Mouse (Mus musculus) kidney, embryonic 14.5 days (tissue): Measurements from ENCODE around the gene Gm42906. TPM values are rescaled to one million over a fixed set of nuclear protein-coding genes. Genes with fewer than 3 reads are reported as not detected.
A peak's percentile ranks its signal among the peaks of the same experiment; 100 is the strongest.

Source experiments
- ATAC-seq: fragments of 200-750 bp; cut with Nextera tagmentation; 2 replicates; pipeline ENCODE4 v1.8.0; 2017; ENCODE audit warnings: moderate number of reproducible peaks, mild to moderate bottlenecking, moderate TSS enrichment, moderate library complexity; ENCODE audit not compliant: low FRiP score, low TSS enrichment
- H3K27ac ChIP-seq: fragments of 300-500 bp; sonication (generic); 2 replicates; pipeline ENCODE4 v1.5.1; 2014; ENCODE audit warnings: low read depth, mild to moderate bottlenecking, low read length, moderate library complexity, mixed read lengths
- H3K27me3 ChIP-seq: fragments of 300-500 bp; sonication (generic); 2 replicates; pipeline ENCODE4 v1.6.1; 2014; ENCODE audit warnings: mild to moderate bottlenecking, low read length; ENCODE audit not compliant: control insufficient read depth, insufficient read depth
- H3K36me3 ChIP-seq: fragments of 300-500 bp; sonication (generic); 2 replicates; pipeline ENCODE4 v1.6.1; 2014; ENCODE audit warnings: low read length, mixed read lengths; ENCODE audit not compliant: control insufficient read depth, insufficient read depth
- H3K4me1 ChIP-seq: fragments of 300-500 bp; sonication (generic); 2 replicates; pipeline ENCODE4 v1.6.1; 2014; ENCODE audit warnings: low read length, mixed read lengths; ENCODE audit not compliant: control insufficient read depth, insufficient read depth
- H3K4me2 ChIP-seq: fragments of 300-500 bp; sonication (generic); replicated peaks from 2 replicates; pipeline ENCODE4 v1.6.1; 2014; ENCODE audit warnings: low read depth, mild to moderate bottlenecking, low read length
- H3K4me3 ChIP-seq: fragments of 300-500 bp; sonication (generic); 2 replicates; pipeline ENCODE4 v1.5.1; 2014; ENCODE audit warnings: mild to moderate bottlenecking, low read length
- H3K9ac ChIP-seq: fragments of 300-500 bp; sonication (generic); 2 replicates; pipeline ENCODE4 v1.6.1; 2014; ENCODE audit warnings: low read depth, mild to moderate bottlenecking, low read length, moderate library complexity
- H3K9me3 ChIP-seq: fragments of 300-500 bp; sonication (generic); 2 replicates; pipeline ENCODE4 v1.6.1; 2016; ENCODE audit warnings: low read length; ENCODE audit not compliant: control insufficient read depth
- WGBS: fragments of 180-500 bp; shearing (Covaris S2); extraction: QIAGEN DNeasy Blood & Tissue Kit; methylation state at CpG from one replicate; pipeline ENCODE4 v1.1.7; 2014; 5-methylcytosine and 5-hydroxymethylcytosine counted together
- polyA plus RNA-seq: library from polyadenylated mRNA; unstranded; fragments of >200 nt; fragmentation: Nextera tagmentation; extraction: Ambion mirVana; gene quantifications from 2 replicates; pipeline ENCODE4 v1.2.1, GENCODE M21; 2014

The Gm42906 gene
- polyA plus RNA-seq, 1 experiment from 2014 or later, result not detected

DNA sequence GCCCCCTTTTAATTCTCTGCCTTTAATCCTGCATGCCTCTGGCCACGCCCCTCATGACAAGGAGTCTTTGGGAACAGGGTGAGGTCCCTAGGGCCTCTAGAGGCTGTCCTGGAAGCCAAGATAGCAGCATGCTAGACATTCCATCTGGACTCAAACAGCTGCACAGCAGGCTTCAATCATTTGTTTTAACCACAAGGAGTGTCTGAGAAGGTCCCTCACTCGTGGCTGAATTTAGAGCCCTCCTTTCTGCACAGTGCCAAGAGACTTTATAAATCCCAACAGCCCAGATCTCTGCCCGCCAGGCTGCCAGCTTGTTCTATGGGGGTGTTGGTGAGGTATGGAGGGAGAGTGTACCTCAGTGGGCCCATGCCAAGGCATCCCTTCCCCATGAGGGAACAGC is 273.2 kb downstream of the Gm42906 start:
- H3K27me3 ChIP-seq, result no peaks in the 10 kb centered on the region
- H3K4me2 ChIP-seq, result no peak overlapping the region
- H3K4me3 ChIP-seq, result no peak overlapping the region
- 36% methylated on average over 3 of the region's 3 CpGs for WGBS
- ATAC-seq, result peak; percentile 55; the same call in 1 of the 2 replicates
- no peak overlapping the region for H3K27ac ChIP-seq
- H3K4me1 ChIP-seq, result peaks cover 11% of the 10 kb centered on the region
- H3K9me3 ChIP-seq, result no peaks in the 10 kb centered on the region
- H3K9ac ChIP-seq, result no peak overlapping the region
- H3K36me3 ChIP-seq, result no peaks in the 10 kb centered on the region

DNA sequence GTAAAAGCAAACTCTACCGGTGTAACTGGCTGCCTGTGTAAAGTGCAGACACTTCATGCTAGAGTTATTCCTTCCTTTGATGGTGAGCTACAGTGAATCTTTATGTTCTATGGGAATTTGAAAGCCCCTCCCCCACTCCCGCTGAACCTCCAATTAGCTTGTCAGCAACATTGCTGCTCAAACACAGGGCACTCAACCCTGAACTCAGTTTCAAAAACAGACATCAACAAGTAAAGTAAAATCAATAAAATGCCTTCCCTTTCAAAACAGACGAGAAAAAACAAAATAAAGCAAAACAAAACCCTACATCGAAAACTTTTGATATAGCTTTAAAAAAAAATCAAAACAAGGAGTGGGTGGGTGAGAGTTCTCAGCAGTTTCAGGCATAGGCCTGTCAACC is 273.9 kb downstream of the Gm42906 start:
- peaks cover 11% of the 10 kb centered on the region for H3K4me1 ChIP-seq
- H3K9ac ChIP-seq, result no peak overlapping the region
- no peaks in the 10 kb centered on the region for H3K36me3 ChIP-seq
- no peak overlapping the region for H3K27ac ChIP-seq
- ATAC-seq, result no peak
- no peak overlapping the region for H3K4me2 ChIP-seq
- no peaks in the 10 kb centered on the region for H3K9me3 ChIP-seq
- WGBS, result 49% methylated on average over 4 of the region's 4 CpGs
- no peaks in the 10 kb centered on the region for H3K27me3 ChIP-seq
- H3K4me3 ChIP-seq, result no peak overlapping the region

DNA sequence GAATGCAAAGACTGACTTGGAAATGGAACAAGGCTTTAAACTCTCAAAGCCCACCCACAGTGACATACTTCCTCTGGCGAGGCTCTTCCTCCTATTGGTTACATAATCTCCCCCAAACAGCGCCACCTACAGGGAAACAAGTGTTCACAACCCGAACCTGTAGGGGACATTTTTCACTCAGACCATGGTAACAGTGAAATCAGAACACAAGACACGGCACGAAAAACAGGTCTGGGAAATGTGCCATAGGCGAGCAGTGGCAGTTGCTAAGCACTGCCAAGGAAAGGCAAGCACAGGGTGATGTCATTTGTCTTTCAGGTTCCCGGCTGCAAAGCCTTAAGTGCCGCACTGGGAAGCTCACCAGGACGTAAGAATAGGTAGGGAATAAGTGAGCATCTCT is 276.4 kb downstream of the Gm42906 start:
- Histone ChIP-seq H3K36me3 (no peaks in the 10 kb centered on the region), H3K9ac (no peak overlapping the region), H3K4me3 (no peak overlapping the region), H3K4me1 (peaks cover 11% of the 10 kb centered on the region), H3K4me2 (no peak overlapping the region), H3K27ac (no peak overlapping the region), H3K9me3 (no peaks in the 10 kb centered on the region), H3K27me3 (no peaks in the 10 kb centered on the region)
- 91% methylated on average over 9 of the region's 9 CpGs for WGBS
- no peak for ATAC-seq

DNA sequence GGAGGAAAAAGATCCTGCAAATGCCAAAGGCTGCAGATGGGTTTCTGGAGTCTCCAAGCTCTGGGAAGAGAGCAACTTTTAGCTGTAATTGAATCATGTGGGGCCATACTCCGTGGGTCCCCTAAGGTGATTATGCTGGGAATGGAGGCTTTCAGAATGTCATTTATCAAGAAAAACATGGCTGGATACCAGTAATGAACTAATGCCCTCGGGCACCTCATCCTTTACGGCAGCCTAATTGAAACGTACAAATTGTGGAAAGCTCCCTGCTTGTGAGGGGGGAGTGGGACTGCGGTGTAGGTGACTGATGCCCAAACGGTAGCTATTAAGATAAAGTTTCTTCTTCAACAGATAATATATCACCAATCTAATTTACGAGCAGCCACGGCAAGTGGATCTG is 278.5 kb downstream of the Gm42906 start:
- no peak overlapping the region for H3K9ac ChIP-seq
- peaks cover under 1% of the 10 kb centered on the region; the same call in 1 of the 2 replicates for H3K4me1 ChIP-seq
- H3K4me3 ChIP-seq, result no peak overlapping the region
- H3K9me3 ChIP-seq, result no peaks in the 10 kb centered on the region
- no peaks in the 10 kb centered on the region for H3K27me3 ChIP-seq
- no peak overlapping the region for H3K27ac ChIP-seq
- no peak overlapping the region for H3K4me2 ChIP-seq
- ATAC-seq, result no peak
- WGBS, result 15% methylated on average over 8 of the region's 8 CpGs
- H3K36me3 ChIP-seq, result no peaks in the 10 kb centered on the region

DNA sequence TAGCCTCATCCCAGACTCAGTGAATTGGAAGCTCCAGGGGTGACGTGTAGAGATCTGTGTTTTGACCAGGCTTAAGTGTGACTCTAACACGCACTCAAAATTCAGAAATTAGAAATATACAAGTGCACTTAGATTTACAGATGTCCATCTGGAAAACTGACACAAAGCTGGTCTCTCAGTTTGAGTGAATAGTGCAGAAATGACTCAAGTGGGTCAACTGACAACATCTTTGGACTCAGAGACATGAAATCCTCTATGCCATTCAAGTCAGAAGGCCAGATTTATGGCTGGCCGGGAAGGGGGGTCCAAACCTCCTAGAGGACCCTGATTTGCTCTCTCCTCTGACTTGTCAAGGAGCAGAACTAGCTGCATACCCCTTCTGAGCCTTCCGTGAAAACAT is 279.9 kb downstream of the Gm42906 start:
- WGBS, result 89% methylated on average over 4 of the region's 4 CpGs
- no peak for ATAC-seq
- Histone ChIP-seq H3K9me3 (no peaks in the 10 kb centered on the region), H3K9ac (no peak overlapping the region), H3K27ac (no peak overlapping the region), H3K4me2 (no peak overlapping the region), H3K4me3 (no peak overlapping the region), H3K4me1 (peaks cover 3% of the 10 kb centered on the region), H3K27me3 (no peaks in the 10 kb centered on the region), H3K36me3 (no peaks in the 10 kb centered on the region)

DNA sequence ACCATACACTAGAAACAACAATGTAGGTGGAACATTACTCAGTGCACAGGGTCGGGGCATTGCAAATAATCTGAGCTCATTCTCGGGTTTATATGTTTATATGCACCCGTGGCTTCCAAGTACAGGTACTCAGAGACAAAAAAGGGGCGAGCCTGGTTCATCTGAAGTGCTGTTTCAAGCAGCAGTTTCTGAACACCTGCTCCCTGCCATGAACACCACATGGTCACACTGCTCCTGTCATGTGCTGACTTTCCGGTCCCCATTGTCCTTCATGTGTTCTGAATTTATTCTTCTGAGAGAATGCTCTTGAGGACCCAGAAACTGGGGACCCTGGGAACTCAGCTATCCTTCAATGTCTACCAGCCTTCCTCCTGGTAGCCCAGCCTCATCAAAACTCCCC is 282.2 kb downstream of the Gm42906 start:
- H3K4me1 ChIP-seq, result peaks cover 10% of the 10 kb centered on the region
- no peak for ATAC-seq
- H3K9ac ChIP-seq, result no peak overlapping the region
- no peaks in the 10 kb centered on the region for H3K9me3 ChIP-seq
- 60% methylated on average over 5 of the region's 5 CpGs for WGBS
- H3K27ac ChIP-seq, result no peak overlapping the region
- H3K4me3 ChIP-seq, result no peak overlapping the region
- no peak overlapping the region for H3K4me2 ChIP-seq
- no peaks in the 10 kb centered on the region for H3K27me3 ChIP-seq
- H3K36me3 ChIP-seq, result no peaks in the 10 kb centered on the region

DNA sequence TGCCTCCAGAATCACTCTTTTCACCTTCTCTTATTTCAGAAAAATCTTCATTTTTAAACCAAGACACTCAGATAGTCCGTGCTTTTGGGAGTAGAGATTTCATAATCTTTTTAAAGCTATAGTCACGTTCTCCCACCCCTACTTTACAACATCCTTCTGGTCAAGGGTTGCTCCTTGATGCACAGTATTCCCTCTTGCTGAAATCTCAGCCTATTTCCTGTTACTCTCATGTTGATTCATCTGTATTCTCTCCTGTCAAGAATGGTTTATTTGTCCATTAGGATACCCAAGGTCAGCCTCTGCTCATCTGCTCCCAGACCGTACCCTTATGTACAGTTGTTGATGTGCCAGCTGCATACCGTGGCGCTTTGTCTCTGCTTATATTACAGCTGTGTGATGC is 284.0 kb downstream of the Gm42906 start:
- Histone ChIP-seq H3K4me2 (no peak overlapping the region), H3K27ac (no peak overlapping the region), H3K36me3 (no peaks in the 10 kb centered on the region), H3K4me3 (no peak overlapping the region), H3K27me3 (no peaks in the 10 kb centered on the region), H3K4me1 (peaks cover 10% of the 10 kb centered on the region), H3K9me3 (no peaks in the 10 kb centered on the region), H3K9ac (no peak overlapping the region)
- WGBS, result 74% methylated on average over 5 of the region's 5 CpGs
- no peak for ATAC-seq

DNA sequence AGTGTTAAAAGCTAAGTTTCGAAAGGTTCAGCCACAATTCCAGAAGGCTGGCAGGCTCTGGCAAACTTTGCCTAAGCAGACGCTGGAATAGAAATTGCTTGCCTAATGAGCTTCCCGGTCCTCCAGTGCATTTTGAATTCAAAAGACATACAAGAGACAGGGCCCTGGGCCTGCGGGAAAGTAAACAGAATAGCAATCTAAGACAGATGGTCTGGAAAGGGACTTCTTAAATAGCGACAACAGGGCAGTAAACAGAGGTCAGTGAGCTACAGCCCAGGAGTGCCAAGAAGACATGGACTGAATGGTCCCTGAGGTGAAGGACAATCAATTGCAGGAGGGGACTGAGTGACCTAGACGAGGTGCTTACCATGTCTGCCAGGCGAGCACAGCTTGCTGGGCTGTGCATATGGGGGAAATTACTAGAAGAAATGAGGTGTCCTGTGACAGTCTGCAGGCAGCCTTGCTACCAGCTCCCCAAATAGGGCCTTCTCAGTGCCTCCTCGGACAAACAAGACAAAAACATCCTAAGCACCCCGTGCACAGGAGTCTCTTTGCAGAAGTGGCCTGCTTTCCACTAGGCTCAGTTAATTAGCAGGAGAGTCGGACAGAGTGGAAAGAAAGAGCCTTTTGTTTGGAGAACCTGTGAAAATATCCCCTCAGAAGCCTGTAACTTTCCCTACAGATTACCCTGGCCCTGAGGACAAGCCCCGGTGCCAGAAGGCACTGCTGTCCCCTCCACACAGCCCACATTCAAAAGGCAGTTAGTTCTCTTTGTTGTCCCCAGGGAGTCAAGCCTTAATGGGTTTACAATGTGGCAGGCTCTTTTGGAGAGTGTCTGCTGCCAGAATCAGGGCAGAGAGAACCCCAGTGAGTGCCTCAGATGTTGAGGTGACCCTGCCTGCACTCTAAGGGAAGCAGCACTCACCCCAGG is 285.0 kb downstream of the Gm42906 start:
- peak overlapping the region; percentile 69 for H3K27ac ChIP-seq
- peaks cover 10% of the 10 kb centered on the region for H3K4me1 ChIP-seq
- peak overlapping the region; percentile 37 for H3K9ac ChIP-seq
- 27% methylated on average over 11 of the region's 11 CpGs for WGBS
- ATAC-seq, result no peak
- no peak overlapping the region for H3K4me2 ChIP-seq
- no peaks in the 10 kb centered on the region for H3K36me3 ChIP-seq
- no peaks in the 10 kb centered on the region for H3K27me3 ChIP-seq
- H3K9me3 ChIP-seq, result no peaks in the 10 kb centered on the region
- H3K4me3 ChIP-seq, result no peak overlapping the region

DNA sequence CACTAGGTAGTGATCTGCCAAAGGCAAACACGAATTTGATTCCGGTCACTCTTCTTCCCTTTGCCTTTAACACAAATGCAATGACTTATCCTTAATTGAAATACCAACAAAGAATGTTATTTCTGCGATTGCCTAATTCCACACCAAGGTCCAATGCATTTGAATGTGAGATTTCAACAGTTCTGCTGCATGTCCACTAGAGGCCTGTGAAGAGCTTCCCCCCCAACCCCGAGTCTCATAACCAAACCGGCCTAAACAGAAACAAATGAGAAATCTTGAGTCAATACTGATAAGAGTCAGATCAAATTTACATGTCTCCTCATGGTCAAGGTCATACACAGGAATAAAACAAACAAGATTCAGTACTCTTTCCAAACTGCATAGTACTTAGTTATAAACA is 285.7 kb downstream of the Gm42906 start:
- Histone ChIP-seq H3K4me1 (peaks cover 10% of the 10 kb centered on the region), H3K4me2 (no peak overlapping the region), H3K9me3 (no peaks in the 10 kb centered on the region), H3K27me3 (no peaks in the 10 kb centered on the region), H3K36me3 (no peaks in the 10 kb centered on the region), H3K4me3 (no peak overlapping the region), H3K9ac (peak overlapping the region; percentile 20; the same call in 1 of the 2 replicates), H3K27ac (no peak overlapping the region)
- 41% methylated on average over 5 of the region's 5 CpGs for WGBS
- ATAC-seq, result peak; percentile 59
